Mouse (Mus musculus) yolk sac, embryonic 10.5 days (tissue): Measurements from ENCODE around the gene Sv2b.

Source experiments
- DNase-seq: peaks from one replicate; pipeline ENCODE4 v3.0.0-alpha.2; 2017; ENCODE audit warnings: low spot score

The Sv2b gene

DNA sequence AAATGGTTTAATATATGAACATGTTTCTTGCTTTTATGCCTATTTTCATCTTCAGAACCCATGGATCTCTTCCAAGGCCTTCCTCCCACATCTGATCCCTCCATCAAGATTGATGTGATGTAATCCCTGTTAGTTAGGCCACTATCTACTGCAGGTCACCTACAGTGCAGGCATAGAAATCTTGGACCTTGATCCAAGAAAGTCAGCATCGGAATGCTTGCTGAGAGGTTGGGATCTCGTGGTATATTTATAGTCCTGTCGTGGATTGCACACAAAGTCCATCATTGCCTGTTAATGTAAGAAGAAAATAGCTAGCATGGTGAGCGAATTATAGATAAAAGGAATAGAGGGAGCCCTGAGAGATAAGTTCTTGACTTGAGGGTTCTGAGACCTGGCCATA, 223.6 kb downstream of the Sv2b start:
- no peak for DNase-seq

DNA sequence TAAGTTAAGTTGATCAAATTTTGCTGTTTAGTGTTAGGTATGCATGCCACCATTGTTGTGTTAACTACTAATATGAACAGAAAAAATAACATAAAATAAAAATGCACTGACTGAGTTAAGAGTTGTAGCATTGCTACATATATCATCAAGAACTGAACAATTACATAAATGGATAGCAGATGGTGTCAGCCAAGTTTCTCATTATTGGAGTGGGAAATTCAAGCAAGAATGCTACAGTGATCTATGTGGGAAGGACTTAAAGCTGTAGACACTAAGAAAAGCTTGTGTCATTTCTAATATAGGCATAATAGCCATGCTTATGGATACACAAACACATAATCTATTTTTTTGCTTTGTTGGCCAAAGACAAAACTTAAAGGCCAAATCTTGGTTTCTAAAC, 228.9 kb downstream of the Sv2b start:
- DNase-seq: no peak

DNA sequence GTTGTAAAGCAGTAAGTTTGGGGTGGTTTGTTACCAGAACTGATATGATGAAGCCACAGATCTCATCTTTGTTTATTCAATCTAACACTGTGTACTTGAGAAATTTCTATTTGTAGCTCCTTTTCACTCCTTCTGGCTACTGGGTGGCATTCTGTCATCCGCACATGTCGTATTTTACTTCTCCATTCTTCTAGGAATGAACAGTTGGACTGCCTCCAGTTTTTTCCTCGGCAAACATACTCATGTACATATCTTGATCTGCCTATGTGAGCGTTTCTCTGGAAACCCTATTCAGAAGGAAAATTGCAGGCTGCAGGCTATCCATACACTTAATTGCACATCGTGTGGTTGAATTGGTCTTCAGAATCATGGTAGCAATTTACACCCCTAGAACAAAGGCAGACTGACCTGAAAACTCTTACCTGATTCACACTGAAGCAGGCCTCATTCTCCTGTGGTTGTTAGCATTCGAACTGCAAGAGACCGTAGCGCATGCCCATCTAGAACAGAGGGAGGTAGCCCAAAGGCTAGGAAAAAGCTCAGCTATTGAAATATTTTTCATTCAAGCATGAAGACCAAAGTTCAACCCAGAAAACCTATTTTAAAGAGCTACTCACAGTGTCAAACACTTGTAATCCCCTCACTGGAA, 231.4 kb downstream of the Sv2b start:
- DNase-seq: no peak
